In the genomic region with DNA sequence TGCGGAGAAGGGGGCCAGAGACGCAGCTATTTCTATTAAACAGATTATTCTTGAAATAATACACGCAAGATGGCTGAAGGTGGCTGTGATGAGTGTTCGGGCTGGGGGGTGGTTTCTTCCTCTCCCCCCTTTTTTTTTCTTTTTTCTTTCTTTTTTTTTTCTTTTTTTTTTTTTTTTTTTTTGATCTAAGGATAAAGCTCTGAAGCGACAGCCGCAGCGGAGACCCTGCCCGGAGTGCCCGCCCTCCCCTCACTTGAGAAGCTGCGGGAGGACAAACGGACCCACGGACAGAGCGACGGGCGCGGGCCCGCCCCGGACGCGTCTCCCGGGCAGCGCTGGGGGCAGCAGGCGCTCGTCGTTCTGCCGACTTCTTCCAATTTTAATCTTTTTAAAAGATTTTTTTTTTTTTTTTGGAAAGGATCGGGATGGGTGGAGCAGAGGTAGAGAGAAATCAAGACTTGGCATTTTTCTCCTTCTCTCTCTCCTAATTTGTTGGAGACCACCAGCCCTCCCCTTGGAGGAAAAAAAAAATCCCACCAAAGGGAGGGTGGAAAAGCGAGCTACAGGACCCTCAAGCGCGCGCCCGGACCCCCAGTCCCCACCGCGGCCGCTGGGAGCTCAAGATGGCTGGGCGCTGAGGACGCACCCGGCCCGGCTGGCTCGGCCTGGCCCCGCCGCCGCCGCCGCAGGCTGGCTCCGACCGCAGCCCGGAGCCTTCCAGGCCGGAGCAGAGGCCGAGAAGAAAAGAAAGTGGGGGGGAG, we compare ENCODE assay signal across 7 mouse cellular contexts. TPM values are rescaled to one million over a fixed set of nuclear protein-coding genes. Genes with fewer than 3 reads are reported as not detected.
A peak's percentile ranks its signal among the peaks of the same experiment; 100 is the strongest.
DNase-seq lines count a peak whose midpoint lies in the region; ATAC-seq lines count a peak whose summit lies in the region.

No protein-coding gene starts in this region.

- peaks cover 17% of the 10 kb centered on the region for H3K4me1 ChIP-seq in forebrain, embryonic 16.5 days (replicated peaks; ENCODE audit: control insufficient read depth, insufficient read depth, low read length)
- H3K4me1 ChIP-seq in intestine, embryonic 15.5 days (replicated peaks) = peaks cover 14% of the 10 kb centered on the region
- H3K4me1 ChIP-seq in midbrain, embryonic 10.5 days = peaks cover 34% of the 10 kb centered on the region

- peak; percentile 23; the same call in 1 of the 2 replicates for ATAC-seq in forebrain, embryonic 16.5 days
- ATAC-seq in intestine, embryonic 15.5 days = peak; percentile 13
- no peak for ATAC-seq in frontal cortex, adult (ENCODE audit: low TSS enrichment)

- peak overlapping the region; percentile 97 for H3K9ac ChIP-seq in forebrain, embryonic 16.5 days (replicated peaks; ENCODE audit: low read depth, low read length)
- H3K9ac ChIP-seq in intestine, embryonic 15.5 days = peak overlapping the region; percentile 88

- H3K27me3 ChIP-seq in forebrain, embryonic 16.5 days (replicated peaks; ENCODE audit: control insufficient read depth, insufficient read depth, low read length) = no peaks in the 10 kb centered on the region
- H3K27me3 ChIP-seq in intestine, embryonic 15.5 days (replicated peaks) = no peaks in the 10 kb centered on the region
- no peaks in the 10 kb centered on the region for H3K27me3 ChIP-seq in midbrain, embryonic 10.5 days (ENCODE audit: low read depth, poor library complexity, severe bottlenecking)

- peak overlapping the region; percentile 73 for H3K4me2 ChIP-seq in forebrain, embryonic 16.5 days (ENCODE audit: low read length)
- H3K4me2 ChIP-seq in intestine, embryonic 15.5 days (replicated peaks) = peak overlapping the region; percentile 87

- DNase-seq in spleen, postnatal 10 days (ENCODE audit: low spot score in 2 of 2) = peak; percentile 55 to 63
- DNase-seq in spleen, adult 12 weeks (ENCODE audit: low spot score) = no peak
- DNase-seq in cerebellum, adult 11 months = peak; percentile 65
- peak; percentile 60 for DNase-seq in midbrain, embryonic 10.5 days (ENCODE audit: low spot score)

- H3K27ac ChIP-seq in forebrain, embryonic 16.5 days (ENCODE audit: low read length) = peak overlapping the region; percentile 100
- peak overlapping the region; percentile 100 for H3K27ac ChIP-seq in intestine, embryonic 15.5 days
- H3K27ac ChIP-seq in midbrain, embryonic 10.5 days (replicated peaks) = peak overlapping the region; percentile 99

- no peaks in the 10 kb centered on the region for H3K36me3 ChIP-seq in forebrain, embryonic 16.5 days (ENCODE audit: control insufficient read depth, insufficient read depth)
- no peaks in the 10 kb centered on the region for H3K36me3 ChIP-seq in intestine, embryonic 15.5 days
- peaks cover 16% of the 10 kb centered on the region for H3K36me3 ChIP-seq in midbrain, embryonic 10.5 days

- peak overlapping the region; percentile 91 for H3K4me3 ChIP-seq in forebrain, embryonic 16.5 days (replicated peaks; ENCODE audit: low read length)
- H3K4me3 ChIP-seq in intestine, embryonic 15.5 days (replicated peaks) = peak overlapping the region; percentile 79
- peak overlapping the region; percentile 91 for H3K4me3 ChIP-seq in midbrain, embryonic 10.5 days

- no peaks in the 10 kb centered on the region for H3K9me3 ChIP-seq in forebrain, embryonic 16.5 days (ENCODE audit: control insufficient read depth, low read length)
- no peaks in the 10 kb centered on the region for H3K9me3 ChIP-seq in intestine, embryonic 15.5 days
- H3K9me3 ChIP-seq in midbrain, embryonic 10.5 days (replicated peaks) = no peaks in the 10 kb centered on the region

- under 1% methylated on average over 45 of the region's 50 CpGs for WGBS in forebrain, embryonic 16.5 days
- WGBS in intestine, embryonic 15.5 days = under 1% methylated on average over 38 of the region's 50 CpGs
- WGBS in midbrain, embryonic 10.5 days = under 1% methylated on average over 50 of the region's 50 CpGs

RNA-seq across cellular contexts. Expression of a gene that starts 0.7 kb away (rescaled TPM):
- 24.5 and 27.7 TPM in 2 replicates for polyA plus RNA-seq in forebrain, embryonic 16.5 days (2015; fragmentation: Nextera tagmentation; extraction: Ambion mirVana)
- polyA plus RNA-seq in intestine, embryonic 15.5 days (2015; fragmentation: Nextera tagmentation; extraction: Ambion mirVana) = 16.4 and 17.3 TPM in 2 replicates
- polyA plus RNA-seq in midbrain, embryonic 10.5 days (2016; fragmentation: Nextera tagmentation; extraction: Ambion mirVana) = 24.6 and 27.8 TPM in 2 replicates
